Mouse (Mus musculus) liver, adult 2 months (tissue): ENCODE measurements around the gene Oas2. TPM values are rescaled to one million over a fixed set of nuclear protein-coding genes. Genes with fewer than 3 reads are reported as not detected.
A peak's percentile ranks its signal among the peaks of the same experiment; 100 is the strongest.

Experiments
- DNase-seq: peaks from one replicate; pipeline ENCODE4 v3.0.0-alpha.2; 2011; ENCODE audit warnings: low read depth, low spot score; ENCODE audit errors: extremely low read depth
- H3K27ac ChIP-seq: fragments of 200-500 bp; replicated peaks from 2 replicates; pipeline ENCODE4 v1.5.1; 2012; ENCODE audit warnings: low read depth, mild to moderate bottlenecking, control low read depth, inconsistent platforms, low read length; ENCODE audit not compliant: insufficient read depth
- H3K27me3 ChIP-seq: fragments of 200-500 bp; 2 replicates; pipeline ENCODE4 v1.6.1; 2012; ENCODE audit warnings: mild to moderate bottlenecking, moderate library complexity, low read length, inconsistent platforms; ENCODE audit not compliant: control insufficient read depth, insufficient read depth
- H3K36me3 ChIP-seq: fragments of 200-500 bp; 2 replicates; pipeline ENCODE4 v1.6.1; 2012; ENCODE audit warnings: low read length, inconsistent platforms; ENCODE audit not compliant: control insufficient read depth, insufficient read depth
- H3K4me1 ChIP-seq: fragments of 200-500 bp; 2 replicates; pipeline ENCODE4 v1.6.1; 2011; ENCODE audit warnings: low read length; ENCODE audit not compliant: control insufficient read depth, insufficient read depth
- H3K4me3 ChIP-seq: fragments of 200-500 bp; 2 replicates; pipeline ENCODE4 v1.5.1; 2011; ENCODE audit warnings: low read depth, mild to moderate bottlenecking, control low read depth, low read length, moderate library complexity; ENCODE audit not compliant: insufficient read depth
- H3K79me2 ChIP-seq: fragments of 200-500 bp; 2 replicates; pipeline ENCODE4 v1.6.1; 2012; ENCODE audit warnings: inconsistent platforms, mild to moderate bottlenecking, low read length, moderate library complexity; ENCODE audit not compliant: control insufficient read depth, insufficient read depth
- H3K9ac ChIP-seq: fragments of 200-500 bp; 2 replicates; pipeline ENCODE4 v1.6.1; 2012; ENCODE audit warnings: low read depth, mild to moderate bottlenecking, control low read depth, inconsistent platforms, low read length
- CTCF ChIP-seq: fragments of 200-500 bp; IDR thresholded peaks from 2 replicates; pipeline ENCODE4 v1.5.1; 2011; ENCODE audit warnings: low read depth, low read length, control low read depth
- POLR2A ChIP-seq: fragments of 200-500 bp; IDR thresholded peaks from 2 replicates; pipeline ENCODE4 v1.6.1; 2011; ENCODE audit warnings: low read length, control low read depth; ENCODE audit not compliant: insufficient read depth; ENCODE audit errors: extremely low read depth
- WGBS: fragments of 180-500 bp; shearing (Covaris S2); methylation state at CpG from one replicate; pipeline ENCODE4 v1.1.7; 2018; 5-methylcytosine and 5-hydroxymethylcytosine counted together
- polyA plus RNA-seq: library from polyadenylated mRNA; depleted of rRNA; stranded (reverse); fragments of >200 nt; gene quantifications from 2 replicates; pipeline ENCODE4 v1.2.3, GENCODE M21; 2012
- total RNA-seq: library from RNA; depleted of rRNA; stranded (reverse); fragments of >200 nt; gene quantifications from 2 replicates; pipeline ENCODE4 v1.2.3, GENCODE M21; 2014

Oas2 gene
- total and polyA plus RNA-seq, 2 experiments = 1.8 to 5.4 TPM

GRCm38 (mm10) chr5:120751206-120751605 lies 1.6 kb upstream of the Oas2 start:
- Histone ChIP-seq H3K36me3 (no peaks in the 10 kb centered on the region), H3K27me3 (no peaks in the 10 kb centered on the region), H3K79me2 (no peaks in the 10 kb centered on the region), H3K4me1 (no peaks in the 10 kb centered on the region), H3K9ac (no peak overlapping the region), H3K27ac (no peak overlapping the region), H3K4me3 (no peak overlapping the region)
- 73% methylated on average over 3 of the region's 3 CpGs for WGBS
- no peak for DNase-seq
- TF ChIP-seq CTCF (no peak), POLR2A (no peak)

- Histone ChIP-seq H3K36me3 (no peaks in the 10 kb centered on the region), H3K79me2 (no peaks in the 10 kb centered on the region), H3K4me3 (no peak overlapping the region), H3K9ac (no peak overlapping the region), H3K27me3 (no peaks in the 10 kb centered on the region), H3K4me1 (no peaks in the 10 kb centered on the region), H3K27ac (no peak overlapping the region)
- TF ChIP-seq POLR2A = no peak
- no peak for TF ChIP-seq CTCF
- 6% methylated on average over 5 of the region's 5 CpGs for WGBS
- peak; percentile 40 for DNase-seq
Measured at GRCm38 (mm10) chr5:120746451-120746850, 3.2 kb downstream of the Oas2 start.

GRCm38 (mm10) chr5:120742125-120742524 lies 7.5 kb downstream of the Oas2 start:
- H3K27me3 ChIP-seq = no peaks in the 10 kb centered on the region
- 34% methylated on average over 4 of the region's 4 CpGs for WGBS
- DNase-seq = peak; percentile 7
- H3K4me1 ChIP-seq = no peaks in the 10 kb centered on the region
- H3K36me3 ChIP-seq = no peaks in the 10 kb centered on the region
- H3K4me3 ChIP-seq = no peak overlapping the region
- no peak overlapping the region for H3K9ac ChIP-seq
- H3K27ac ChIP-seq = no peak overlapping the region
- no peak for TF ChIP-seq POLR2A
- TF ChIP-seq CTCF = peak; percentile 46; the same call in 1 of the 2 replicates
- no peaks in the 10 kb centered on the region for H3K79me2 ChIP-seq

GRCm38 (mm10) chr5:120734380-120734990 lies 15.2 kb downstream of the Oas2 start:
- no peaks in the 10 kb centered on the region for H3K36me3 ChIP-seq
- no peak overlapping the region for H3K4me3 ChIP-seq
- 0 out of 2 replicates have a peak, but pooled peaks cover under 1% of the 10 kb centered on the region for H3K27me3 ChIP-seq
- no peaks in the 10 kb centered on the region for H3K79me2 ChIP-seq
- no peaks in the 10 kb centered on the region for H3K4me1 ChIP-seq
- 65% methylated on average over 14 of the region's 14 CpGs for WGBS
- DNase-seq = no peak
- TF ChIP-seq POLR2A (no peak), CTCF (no peak)
- H3K9ac ChIP-seq = no peak overlapping the region
- no peak overlapping the region for H3K27ac ChIP-seq

GRCm38 (mm10) chr5:120733696-120734095 lies 16.0 kb downstream of the Oas2 start:
- TF ChIP-seq POLR2A (no peak), CTCF (no peak)
- H3K9ac ChIP-seq = no peak overlapping the region
- H3K79me2 ChIP-seq = no peaks in the 10 kb centered on the region
- H3K27ac ChIP-seq = no peak overlapping the region
- no peaks in the 10 kb centered on the region for H3K4me1 ChIP-seq
- no peak overlapping the region for H3K4me3 ChIP-seq
- H3K27me3 ChIP-seq = 0 out of 2 replicates have a peak, but pooled peaks cover 2% of the 10 kb centered on the region
- WGBS = 95% methylated on average over 3 of the region's 3 CpGs
- no peak for DNase-seq
- H3K36me3 ChIP-seq = no peaks in the 10 kb centered on the region

GRCm38 (mm10) chr5:120732740-120733139 lies 16.9 kb downstream of the Oas2 start:
- WGBS = 62% methylated on average over 1 of the region's 1 CpGs
- no peaks in the 10 kb centered on the region for H3K36me3 ChIP-seq
- H3K79me2 ChIP-seq = no peaks in the 10 kb centered on the region
- no peaks in the 10 kb centered on the region for H3K4me1 ChIP-seq
- no peak overlapping the region for H3K9ac ChIP-seq
- no peak overlapping the region for H3K4me3 ChIP-seq
- DNase-seq = no peak
- H3K27me3 ChIP-seq = 0 out of 2 replicates have a peak, but pooled peaks cover 2% of the 10 kb centered on the region
- TF ChIP-seq POLR2A (no peak), CTCF (no peak)
- no peak overlapping the region for H3K27ac ChIP-seq
